Mouse (Mus musculus): Measurements from ENCODE around the gene Exosc9. TPM values are rescaled to one million over a fixed set of nuclear protein-coding genes. Genes with fewer than 3 reads are reported as not detected.

Exosc9 gene
- polyA plus RNA-seq, 1 experiment from 2014 or later, result 50.4 TPM

DNA sequence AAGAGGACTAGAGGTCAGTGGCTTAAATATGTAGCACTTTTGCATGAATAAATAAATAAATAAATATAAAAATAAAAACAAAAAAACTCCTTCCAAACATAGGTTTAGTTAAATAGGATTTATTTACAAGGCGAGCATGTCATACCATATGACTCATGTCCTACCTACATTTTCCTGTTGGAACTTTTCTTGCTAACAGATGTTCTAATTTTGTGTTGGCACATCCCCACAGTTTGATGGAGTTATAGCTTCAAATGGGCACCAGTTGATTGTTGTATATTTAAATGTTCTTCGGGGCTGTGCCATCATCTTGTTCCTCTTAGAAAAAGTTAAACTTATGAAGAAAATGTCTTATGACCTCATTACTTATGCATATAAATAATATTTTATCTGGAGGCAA, 11.0 kb upstream of the Exosc9 start:
- ATAC-seq (ENCODE audit: insufficient read depth, low FRiP score), result no peak
- no peak overlapping the region for H3K27ac ChIP-seq (ENCODE audit: low read length)
- H3K9me3 ChIP-seq (replicated peaks; ENCODE audit: control insufficient read depth, low read length), result no peaks in the 10 kb centered on the region
- no peaks in the 10 kb centered on the region for H3K4me1 ChIP-seq (ENCODE audit: control insufficient read depth, insufficient read depth, low read length)
- no peak overlapping the region for H3K4me3 ChIP-seq (replicated peaks; ENCODE audit: low read length)
- 88% methylated on average over 2 of the region's 2 CpGs for WGBS
- H3K9ac ChIP-seq (ENCODE audit: low read length), result no peak overlapping the region
- no peaks in the 10 kb centered on the region for H3K36me3 ChIP-seq (ENCODE audit: control insufficient read depth, insufficient read depth, low read length)
- H3K4me2 ChIP-seq (ENCODE audit: low read depth, low read length), result no peak overlapping the region
- no peaks in the 10 kb centered on the region for H3K27me3 ChIP-seq (ENCODE audit: control insufficient read depth, insufficient read depth, low read length)

- Histone ChIP-seq H3K4me2 (ENCODE audit: low read depth, low read length) (no peak overlapping the region), H3K4me1 (ENCODE audit: control insufficient read depth, insufficient read depth, low read length) (no peaks in the 10 kb centered on the region), H3K27ac (ENCODE audit: low read length) (no peak overlapping the region), H3K36me3 (ENCODE audit: control insufficient read depth, insufficient read depth, low read length) (no peaks in the 10 kb centered on the region), H3K9ac (ENCODE audit: low read length) (no peak overlapping the region), H3K27me3 (ENCODE audit: control insufficient read depth, insufficient read depth, low read length) (no peaks in the 10 kb centered on the region), H3K4me3 (replicated peaks; ENCODE audit: low read length) (no peak overlapping the region), H3K9me3 (replicated peaks; ENCODE audit: control insufficient read depth, low read length) (no peaks in the 10 kb centered on the region)
- 75% methylated on average over 3 of the region's 3 CpGs for WGBS
- no peak for ATAC-seq (ENCODE audit: insufficient read depth, low FRiP score)
Measured at GRCm38 (mm10) chr3:36544961-36545360, 7.4 kb upstream of the Exosc9 start.

- Histone ChIP-seq H3K9me3 (replicated peaks; ENCODE audit: control insufficient read depth, low read length) (no peaks in the 10 kb centered on the region), H3K27ac (ENCODE audit: low read length) (no peak overlapping the region), H3K4me1 (ENCODE audit: control insufficient read depth, insufficient read depth, low read length) (0 out of 2 replicates have a peak, but pooled peaks cover 5% of the 10 kb centered on the region), H3K27me3 (ENCODE audit: control insufficient read depth, insufficient read depth, low read length) (no peaks in the 10 kb centered on the region), H3K4me3 (replicated peaks; ENCODE audit: low read length) (no peak overlapping the region), H3K4me2 (ENCODE audit: low read depth, low read length) (peak overlapping the region; percentile 83), H3K36me3 (ENCODE audit: control insufficient read depth, insufficient read depth, low read length) (no peaks in the 10 kb centered on the region), H3K9ac (ENCODE audit: low read length) (no peak overlapping the region)
- no peak for ATAC-seq (ENCODE audit: insufficient read depth, low FRiP score)
- 39% methylated on average over 9 of the region's 9 CpGs for whole genome bisulfite sequencing
Measured at GRCm38 (mm10) chr3:36551343-36551742, 1.1 kb upstream of the Exosc9 start.

GRCm38 (mm10) chr3:36551851-36552384, 488 bp upstream of the Exosc9 start:
- Histone ChIP-seq H3K4me2 (ENCODE audit: low read depth, low read length) (peak overlapping the region; percentile 83), H3K27ac (ENCODE audit: low read length) (peak overlapping the region; percentile 21; the same call in 1 of the 2 replicates), H3K9ac (ENCODE audit: low read length) (peak overlapping the region; percentile 83), H3K27me3 (ENCODE audit: control insufficient read depth, insufficient read depth, low read length) (no peaks in the 10 kb centered on the region), H3K4me3 (replicated peaks; ENCODE audit: low read length) (peak overlapping the region; percentile 75), H3K9me3 (replicated peaks; ENCODE audit: control insufficient read depth, low read length) (no peaks in the 10 kb centered on the region), H3K4me1 (ENCODE audit: control insufficient read depth, insufficient read depth, low read length) (0 out of 2 replicates have a peak, but pooled peaks cover 5% of the 10 kb centered on the region), H3K36me3 (ENCODE audit: control insufficient read depth, insufficient read depth, low read length) (no peaks in the 10 kb centered on the region)
- peak; percentile 31; the same call in 1 of the 2 replicates for ATAC-seq (ENCODE audit: insufficient read depth, low FRiP score)
- WGBS, result 17% methylated on average over 12 of the region's 12 CpGs

DNA sequence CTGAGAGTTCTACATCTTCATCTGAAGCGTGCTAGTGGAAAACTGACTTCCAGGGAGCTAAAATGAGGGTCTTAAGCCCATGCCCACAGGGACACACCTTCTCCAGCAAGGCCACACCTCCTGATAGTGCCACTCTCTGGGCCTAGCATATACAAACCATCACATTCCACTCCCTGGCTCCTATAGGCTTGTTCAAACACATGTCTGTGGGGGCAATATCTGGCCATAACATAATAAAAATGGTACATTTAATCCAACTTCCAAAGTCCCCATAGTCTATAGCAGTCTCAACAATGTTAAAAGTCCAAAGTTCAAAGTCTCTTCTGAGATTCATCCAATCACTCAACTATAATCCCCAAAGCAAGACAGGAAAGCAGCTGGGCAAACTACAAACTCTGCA, 5.2 kb downstream of the Exosc9 start:
- no peak overlapping the region for H3K27ac ChIP-seq (ENCODE audit: low read length)
- no peaks in the 10 kb centered on the region for H3K4me1 ChIP-seq (ENCODE audit: control insufficient read depth, insufficient read depth, low read length)
- 88% methylated on average over 1 of the region's 1 CpGs for WGBS
- H3K27me3 ChIP-seq (ENCODE audit: control insufficient read depth, insufficient read depth, low read length), result no peaks in the 10 kb centered on the region
- H3K4me2 ChIP-seq (ENCODE audit: low read depth, low read length), result no peak overlapping the region
- H3K9me3 ChIP-seq (replicated peaks; ENCODE audit: control insufficient read depth, low read length), result no peaks in the 10 kb centered on the region
- H3K36me3 ChIP-seq (ENCODE audit: control insufficient read depth, insufficient read depth, low read length), result peaks cover 7% of the 10 kb centered on the region; the same call in 1 of the 2 replicates
- no peak overlapping the region for H3K4me3 ChIP-seq (replicated peaks; ENCODE audit: low read length)
- no peak overlapping the region for H3K9ac ChIP-seq (ENCODE audit: low read length)
- ATAC-seq (ENCODE audit: insufficient read depth, low FRiP score), result no peak

GRCm38 (mm10) chr3:36559606-36560005, 7.2 kb downstream of the Exosc9 start:
- peaks cover 13% of the 10 kb centered on the region; the same call in 1 of the 2 replicates for H3K36me3 ChIP-seq (ENCODE audit: control insufficient read depth, insufficient read depth, low read length)
- no peaks in the 10 kb centered on the region for H3K4me1 ChIP-seq (ENCODE audit: control insufficient read depth, insufficient read depth, low read length)
- ATAC-seq (ENCODE audit: insufficient read depth, low FRiP score), result no peak
- WGBS, result 64% methylated on average over 4 of the region's 4 CpGs
- H3K9ac ChIP-seq (ENCODE audit: low read length), result no peak overlapping the region
- no peak overlapping the region for H3K4me3 ChIP-seq (replicated peaks; ENCODE audit: low read length)
- H3K4me2 ChIP-seq (ENCODE audit: low read depth, low read length), result no peak overlapping the region
- no peaks in the 10 kb centered on the region for H3K9me3 ChIP-seq (replicated peaks; ENCODE audit: control insufficient read depth, low read length)
- no peak overlapping the region for H3K27ac ChIP-seq (ENCODE audit: low read length)
- no peaks in the 10 kb centered on the region for H3K27me3 ChIP-seq (ENCODE audit: control insufficient read depth, insufficient read depth, low read length)

DNA sequence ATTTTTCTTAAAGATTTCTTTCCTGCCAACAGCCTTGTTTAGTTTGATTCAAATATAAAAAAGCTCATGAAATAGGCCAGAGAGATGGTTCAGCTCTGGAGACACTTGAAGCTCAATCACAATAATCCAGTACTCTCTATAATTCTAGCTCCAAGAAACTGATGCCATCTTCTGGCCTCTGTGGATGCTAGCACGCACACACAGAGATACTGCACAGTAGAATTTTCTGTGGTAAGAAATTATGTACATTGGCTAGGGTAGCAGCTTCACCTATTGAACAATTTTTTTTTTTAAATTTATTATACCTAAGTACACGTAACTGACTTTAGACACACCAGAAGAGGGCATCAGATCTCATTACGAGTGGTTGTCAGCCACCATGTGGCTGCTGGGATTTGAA, 11.3 kb downstream of the Exosc9 start:
- no peak overlapping the region for H3K4me3 ChIP-seq (replicated peaks; ENCODE audit: low read length)
- H3K27ac ChIP-seq (ENCODE audit: low read length), result no peak overlapping the region
- H3K27me3 ChIP-seq (ENCODE audit: control insufficient read depth, insufficient read depth, low read length), result no peaks in the 10 kb centered on the region
- no peaks in the 10 kb centered on the region for H3K4me1 ChIP-seq (ENCODE audit: control insufficient read depth, insufficient read depth, low read length)
- H3K9me3 ChIP-seq (replicated peaks; ENCODE audit: control insufficient read depth, low read length), result no peaks in the 10 kb centered on the region
- no peak overlapping the region for H3K9ac ChIP-seq (ENCODE audit: low read length)
- ATAC-seq (ENCODE audit: insufficient read depth, low FRiP score), result no peak
- no peak overlapping the region for H3K4me2 ChIP-seq (ENCODE audit: low read depth, low read length)
- 94% methylated on average over 3 of the region's 3 CpGs for WGBS
- peaks cover 37% of the 10 kb centered on the region for H3K36me3 ChIP-seq (ENCODE audit: control insufficient read depth, insufficient read depth, low read length)

GRCm38 (mm10) chr3:36569836-36570235, 17.4 kb downstream of the Exosc9 start:
- no peaks in the 10 kb centered on the region for H3K9me3 ChIP-seq (replicated peaks; ENCODE audit: control insufficient read depth, low read length)
- no peaks in the 10 kb centered on the region for H3K27me3 ChIP-seq (ENCODE audit: control insufficient read depth, insufficient read depth, low read length)
- H3K4me1 ChIP-seq (ENCODE audit: control insufficient read depth, insufficient read depth, low read length), result peaks cover 16% of the 10 kb centered on the region
- peak overlapping the region; percentile 82 for H3K4me2 ChIP-seq (ENCODE audit: low read depth, low read length)
- no peak overlapping the region for H3K27ac ChIP-seq (ENCODE audit: low read length)
- H3K4me3 ChIP-seq (replicated peaks; ENCODE audit: low read length), result peak overlapping the region; percentile 87
- ATAC-seq (ENCODE audit: insufficient read depth, low FRiP score), result no peak
- peak overlapping the region; percentile 54; the same call in 1 of the 2 replicates for H3K9ac ChIP-seq (ENCODE audit: low read length)
- 81% methylated on average over 5 of the region's 5 CpGs for WGBS
- H3K36me3 ChIP-seq (ENCODE audit: control insufficient read depth, insufficient read depth, low read length), result peaks cover 27% of the 10 kb centered on the region

- under 1% methylated on average over 46 of the region's 46 CpGs for WGBS
- Histone ChIP-seq H3K4me3 (replicated peaks; ENCODE audit: low read length) (peak overlapping the region; percentile 87), H3K27ac (ENCODE audit: low read length) (peak overlapping the region; percentile 71), H3K9ac (ENCODE audit: low read length) (peak overlapping the region; percentile 89), H3K36me3 (ENCODE audit: control insufficient read depth, insufficient read depth, low read length) (peaks cover 19% of the 10 kb centered on the region; the same call in 1 of the 2 replicates), H3K4me1 (ENCODE audit: control insufficient read depth, insufficient read depth, low read length) (peaks cover 16% of the 10 kb centered on the region), H3K4me2 (ENCODE audit: low read depth, low read length) (peak overlapping the region; percentile 82), H3K27me3 (ENCODE audit: control insufficient read depth, insufficient read depth, low read length) (no peaks in the 10 kb centered on the region), H3K9me3 (replicated peaks; ENCODE audit: control insufficient read depth, low read length) (no peaks in the 10 kb centered on the region)
- ATAC-seq (ENCODE audit: insufficient read depth, low FRiP score), result peak; percentile 8; the same call in 1 of the 2 replicates
Measured at GRCm38 (mm10) chr3:36571361-36571826, 19.0 kb downstream of the Exosc9 start.
